Mouse (Mus musculus) spleen, adult 18-20 months (tissue): ENCODE data around the gene Atg9a.
"Not testable (repeated sequence)": the region's sequence is repeated elsewhere in the genome, so short reads cannot be mapped to it uniquely, and the experiment has no call there.

Experiments
- DNase-seq, 2 experiments: peaks; one replicate each; pipeline ENCODE4 v3.0.0; 2022; ENCODE audit warnings: mixed read lengths in 2 of 2

Gene Atg9a

DNA sequence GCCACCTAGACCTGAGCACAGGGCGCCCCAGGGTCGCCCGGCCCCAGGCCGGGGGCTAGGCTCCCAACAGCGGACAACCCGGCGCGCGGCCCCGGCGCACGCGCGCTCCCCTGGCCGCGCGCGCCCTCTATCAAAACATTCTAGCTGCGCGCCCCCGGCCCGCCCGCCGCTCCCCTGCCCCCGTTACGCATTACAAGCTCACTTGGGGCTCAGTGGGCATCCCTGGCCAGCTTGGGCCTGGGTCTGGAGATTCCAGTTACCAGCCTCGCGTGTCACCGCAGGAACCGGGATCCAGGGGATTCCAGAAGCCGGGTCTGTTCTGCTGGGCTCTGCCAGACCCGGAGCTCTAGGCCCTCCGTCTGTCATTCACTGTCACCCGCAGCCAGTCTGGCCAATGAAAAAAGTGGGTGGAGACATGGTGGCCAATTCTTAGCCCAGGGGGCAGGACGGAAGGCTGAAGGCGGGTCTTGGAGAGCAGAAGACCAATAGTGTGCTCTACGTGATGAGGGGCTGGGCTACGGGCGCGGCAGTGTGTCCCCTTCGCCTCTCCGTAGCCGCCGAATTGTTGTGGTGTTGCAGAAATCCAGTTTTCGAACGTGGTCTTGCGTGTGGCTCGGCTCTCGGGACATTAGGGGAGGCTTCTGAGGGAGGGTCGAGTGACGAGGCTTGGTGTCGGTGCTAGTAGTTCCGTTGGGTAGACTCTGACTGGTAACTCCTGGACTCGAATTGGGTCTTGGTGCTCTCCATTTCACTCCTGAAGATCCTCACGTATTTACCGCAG lies at the start of gene Atg9a, which contains the start of gene Ankzf1:
Atg9a (minus strand) TSS at position 575 of the 781 bp plus-strand sequence.
Ankzf1 (plus strand) TSS at position 530 of the 781 bp plus-strand sequence.
- peak; percentile 82 to 89 for DNase-seq

DNA sequence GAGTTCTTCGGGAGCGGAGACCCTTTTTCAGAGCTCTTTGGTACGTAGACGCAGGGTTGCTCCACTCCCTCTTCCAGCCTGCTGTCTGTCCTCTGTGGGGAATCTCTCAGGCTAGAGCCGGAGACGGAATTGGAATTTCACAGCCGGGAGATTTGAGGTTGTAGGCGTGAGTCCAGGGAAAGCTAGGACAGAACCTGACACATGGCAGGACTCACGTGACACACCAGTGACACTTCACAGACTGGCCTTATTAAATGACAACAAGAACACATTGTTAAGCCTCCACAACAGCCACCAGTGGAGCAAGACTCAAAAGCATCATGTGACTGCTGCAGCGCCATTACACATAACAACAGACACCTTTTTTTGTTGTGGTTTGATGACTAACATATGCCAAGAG lies 47.6 kb upstream of the Atg9a start:
- DNase-seq: no peak

DNA sequence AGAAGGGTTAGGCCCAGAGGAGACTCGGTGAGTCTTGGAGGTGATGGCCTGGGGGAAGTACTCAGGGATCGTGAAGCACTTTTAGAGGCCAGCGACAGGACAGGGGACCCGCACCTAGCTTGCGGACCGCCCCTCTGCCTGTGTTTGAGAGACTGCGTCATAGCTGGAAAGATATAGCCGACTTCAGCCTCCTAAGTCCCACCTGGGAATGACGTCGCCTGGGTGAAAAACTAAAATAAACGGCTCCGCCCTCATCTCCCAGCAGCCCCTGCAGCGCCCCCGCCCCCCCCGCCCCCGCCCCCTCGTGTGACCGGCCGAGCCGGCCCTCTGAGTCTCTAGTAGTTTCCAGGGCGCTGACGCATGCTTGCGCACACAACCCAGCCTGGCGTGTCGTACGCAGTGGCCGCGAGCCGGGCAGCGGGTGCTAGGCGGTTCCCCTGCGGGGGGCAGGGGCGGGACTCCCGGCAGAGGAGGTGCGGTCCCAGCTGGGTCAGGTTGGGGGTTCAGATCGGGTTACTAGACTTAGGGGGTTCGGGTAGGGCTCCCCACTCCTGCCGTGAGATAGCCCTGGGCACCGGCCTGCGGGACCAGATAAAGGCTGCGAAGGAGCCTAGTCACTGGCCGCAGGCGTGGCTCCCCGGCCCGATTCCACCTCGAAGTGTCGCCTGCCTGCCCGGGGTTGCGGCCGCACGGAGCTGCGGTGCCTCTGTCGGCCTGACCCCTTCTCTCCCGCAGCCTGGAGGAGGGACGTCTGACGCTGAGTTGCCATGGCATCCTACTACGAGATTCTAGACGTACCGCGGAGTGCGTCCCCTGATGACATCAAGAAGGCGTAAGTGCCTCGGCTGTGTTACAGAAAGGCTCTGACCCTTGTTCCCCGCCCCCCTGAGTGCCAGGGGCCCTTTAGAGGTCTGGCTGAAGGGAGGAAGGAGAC lies 44.4 kb upstream of the Atg9a start, which contains the start of gene Dnajb2:
Dnajb2 (plus strand) TSS at position 290 of the 934 bp plus-strand sequence.
- DNase-seq: peak; percentile 80 to 85

DNA sequence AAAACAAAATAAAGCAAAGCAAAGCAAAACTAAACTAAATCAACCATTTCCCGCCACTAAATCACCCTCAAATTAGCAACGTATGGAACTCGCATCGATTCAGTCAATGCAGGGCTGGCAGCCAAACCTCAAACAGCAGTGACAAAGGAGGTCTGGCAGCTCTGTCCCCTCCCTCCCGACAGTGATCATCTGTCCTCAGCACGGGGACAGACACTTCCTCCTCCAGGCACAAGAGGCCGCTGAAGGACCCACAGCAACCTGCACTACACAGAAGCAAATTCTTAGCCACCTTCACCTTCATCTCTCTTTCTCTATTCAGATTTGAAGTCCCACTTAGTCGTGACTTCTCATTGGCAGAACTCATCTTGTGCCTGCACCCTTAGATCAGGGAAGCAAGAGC lies 42.6 kb upstream of the Atg9a start:
- DNase-seq: peak; percentile 63 to 66

DNA sequence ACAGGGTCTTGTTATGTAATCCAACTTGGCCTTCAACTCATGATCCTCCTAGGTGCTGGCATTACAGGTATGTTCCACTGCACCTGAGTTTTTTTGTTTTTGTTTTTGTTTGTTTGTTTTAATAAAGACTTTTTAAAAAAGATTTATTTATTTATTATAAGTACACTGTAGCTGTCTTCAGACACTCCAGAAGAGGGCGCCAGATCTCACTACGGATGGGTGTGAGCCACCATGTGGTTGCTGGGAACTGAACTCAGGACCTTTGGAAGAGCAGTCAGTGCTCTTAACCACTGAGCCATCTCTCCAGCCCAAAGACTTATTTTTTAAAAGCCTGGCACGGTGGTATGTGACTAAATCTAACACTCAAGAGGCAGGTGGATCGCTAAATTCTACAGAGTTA lies 40.5 kb upstream of the Atg9a start:
- not testable (repeated sequence) for DNase-seq

DNA sequence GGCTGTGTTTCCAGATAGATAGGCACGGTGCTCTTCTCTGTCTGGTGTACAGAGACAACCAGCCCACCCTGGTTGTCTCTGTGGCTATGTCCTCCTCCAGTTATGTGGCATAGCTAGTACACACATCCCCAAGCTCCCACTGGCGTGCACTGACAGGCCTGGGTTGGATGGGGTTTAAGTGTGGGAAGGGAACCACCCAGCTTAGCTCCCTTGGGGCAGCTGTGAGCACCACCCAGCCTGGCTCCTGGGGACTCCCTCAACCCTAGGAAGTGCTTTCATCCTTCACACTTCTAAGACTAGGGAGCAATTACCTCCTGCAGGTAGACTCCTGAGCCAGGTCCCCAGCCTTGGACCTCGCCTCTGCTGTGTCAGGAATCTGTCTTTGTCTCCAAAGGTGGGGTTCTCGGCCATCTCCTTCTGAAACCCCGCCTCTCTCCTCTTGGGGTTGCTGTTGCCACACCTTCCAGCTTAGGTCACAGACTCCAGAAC lies 39.7 kb upstream of the Atg9a start, which contains the start of gene A630095N17Rik:
A630095N17Rik (minus strand) TSS at position 439 of the 489 bp plus-strand sequence.
- DNase-seq: no peak

DNA sequence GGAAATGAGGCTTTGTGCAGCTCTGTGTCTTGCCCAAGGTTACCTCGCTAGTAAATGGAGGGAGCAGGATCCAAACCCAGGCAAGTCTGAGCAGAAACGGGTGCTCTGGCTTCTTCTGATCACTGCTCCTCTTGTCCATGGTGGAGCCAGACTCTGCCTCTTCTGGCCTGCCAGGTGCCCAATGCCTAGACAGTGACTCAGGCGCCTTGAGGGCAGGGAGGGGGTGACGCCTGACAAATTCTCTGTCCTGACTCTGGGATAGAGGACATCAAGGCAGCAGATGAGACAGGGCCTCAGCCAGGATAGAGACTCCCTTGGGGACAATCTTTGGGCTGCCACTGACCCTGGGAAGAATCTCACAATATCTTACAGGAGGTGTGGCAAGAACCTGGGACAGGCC lies 39.2 kb upstream of the Atg9a start:
- DNase-seq: no peak

DNA sequence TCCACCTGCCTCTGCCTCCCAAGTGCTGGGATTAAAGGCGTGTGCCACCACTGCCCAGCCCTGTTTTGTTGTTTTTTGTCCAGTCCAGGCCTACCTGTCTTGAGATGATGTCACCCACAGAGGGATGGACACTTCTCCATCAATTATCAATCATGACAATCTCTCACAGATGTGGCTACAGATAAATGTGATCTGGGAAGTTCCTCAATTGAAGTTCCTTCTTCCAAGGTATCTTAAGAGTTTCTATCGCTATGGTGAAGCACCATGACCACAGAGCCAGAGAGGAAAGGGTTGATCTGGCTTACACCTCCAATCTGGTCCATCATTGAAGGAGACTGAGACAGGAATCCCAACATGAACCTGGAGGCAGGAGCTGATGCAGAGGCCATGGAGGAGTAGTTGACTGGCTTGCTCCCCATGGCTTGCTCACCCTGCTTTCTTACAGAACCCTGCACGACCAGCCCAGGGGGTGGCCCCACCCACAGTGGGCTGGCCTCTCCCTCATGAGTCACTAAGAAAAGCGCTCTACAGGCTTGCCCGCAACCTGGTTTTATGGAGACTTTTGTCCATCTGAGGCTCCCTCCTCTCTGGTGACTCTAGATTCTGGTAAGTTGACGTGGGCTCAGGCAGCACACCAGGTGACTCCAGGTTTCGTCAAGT lies 38.5 kb upstream of the Atg9a start:
- DNase-seq: no peak

DNA sequence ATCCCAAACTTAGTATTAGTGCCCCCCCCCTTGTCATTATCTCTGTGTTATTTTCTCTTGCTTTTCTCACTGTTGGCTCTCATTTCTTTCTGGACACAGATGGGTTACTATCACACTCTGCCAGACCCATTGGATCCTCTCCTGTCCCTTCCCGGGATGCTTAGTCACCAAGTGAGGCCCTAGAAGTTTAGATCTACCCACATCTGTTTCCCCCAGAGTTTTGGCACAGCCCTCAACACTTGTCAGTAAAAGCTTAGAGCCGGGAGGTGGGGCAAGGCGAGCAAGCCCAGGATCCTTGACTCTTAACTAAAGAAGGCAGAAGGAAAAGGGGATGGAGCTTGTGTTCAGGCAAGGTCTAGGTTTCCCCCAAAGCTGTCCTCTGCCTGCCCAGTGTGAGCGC lies 37.2 kb upstream of the Atg9a start:
- DNase-seq: no peak

DNA sequence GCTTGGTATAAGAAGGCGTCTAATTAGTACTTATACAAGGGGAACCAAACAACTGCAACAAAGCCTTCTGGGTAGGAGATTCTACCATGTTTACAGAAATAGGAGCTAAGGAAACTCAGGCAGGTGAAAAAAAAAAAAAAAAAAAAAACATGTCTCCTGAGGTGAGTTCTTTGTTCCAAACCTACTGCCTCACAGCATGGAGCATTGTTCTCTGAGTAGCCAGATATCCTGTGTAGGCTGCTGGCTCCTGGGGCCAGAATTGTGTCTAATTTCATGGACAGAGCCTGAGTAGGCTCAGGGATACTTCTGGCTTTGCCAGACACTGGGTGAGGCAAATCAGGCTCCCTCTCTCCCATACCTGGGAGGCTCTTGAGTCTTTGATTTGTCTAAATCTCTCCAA lies 35.7 kb upstream of the Atg9a start:
- no peak for DNase-seq

DNA sequence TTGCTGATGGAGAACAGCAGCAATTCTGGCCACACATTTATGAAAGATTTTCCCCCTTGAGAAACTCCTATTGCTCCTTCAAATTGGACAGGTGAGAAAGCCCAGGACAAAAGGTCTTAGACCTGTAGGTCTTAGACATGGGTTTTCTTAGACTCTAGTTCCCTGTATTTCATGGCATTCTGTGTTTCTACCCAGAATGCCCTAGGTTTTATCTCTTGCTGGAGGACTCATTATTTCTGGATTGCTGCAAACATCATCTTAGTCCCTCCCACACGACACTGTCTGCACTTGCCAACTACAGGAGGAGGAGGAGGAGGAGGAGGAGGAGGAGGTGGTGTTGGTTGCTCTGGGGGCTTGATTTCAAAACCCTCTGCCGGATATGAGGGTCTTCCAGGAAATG lies 34.1 kb upstream of the Atg9a start:
- no peak for DNase-seq

DNA sequence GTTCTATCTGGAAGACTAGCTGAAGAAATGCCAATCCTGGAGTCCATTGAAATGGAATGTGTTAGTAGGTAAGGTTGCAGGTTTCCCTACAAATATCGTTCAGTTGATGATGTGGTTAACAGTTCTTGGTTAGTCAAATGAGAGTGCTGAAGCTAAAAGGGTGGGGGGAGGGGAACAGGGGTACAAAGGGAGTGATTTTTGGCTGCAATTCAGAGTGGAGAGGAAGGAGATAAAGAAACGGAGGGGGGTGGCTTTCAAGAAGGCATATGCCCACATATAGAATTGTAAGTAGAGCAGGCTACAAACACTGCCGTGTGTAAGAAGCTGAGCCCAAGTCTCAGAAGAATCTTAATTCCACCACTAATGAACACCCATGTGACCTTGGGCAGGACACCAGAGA lies 33.5 kb upstream of the Atg9a start:
- DNase-seq: no peak

DNA sequence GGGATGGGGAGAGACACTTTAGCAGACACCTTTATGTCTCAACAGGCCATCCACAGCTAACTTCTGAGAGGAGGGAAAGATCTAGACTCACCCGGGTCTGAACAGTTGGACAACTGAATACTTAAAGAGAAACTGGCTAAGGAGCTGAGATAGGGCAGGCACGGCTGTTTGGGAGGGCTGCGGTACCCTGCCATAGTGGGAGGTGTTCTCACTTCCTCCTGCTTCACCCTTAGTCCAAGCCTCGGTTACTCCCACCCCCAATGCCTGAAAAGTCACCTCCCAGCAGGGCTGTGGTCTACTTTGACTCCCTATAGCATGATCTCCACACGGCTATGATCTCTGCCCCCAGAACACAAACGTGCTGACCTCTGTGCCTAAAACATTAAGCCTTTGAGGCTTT lies 31.5 kb upstream of the Atg9a start:
- no peak for DNase-seq

DNA sequence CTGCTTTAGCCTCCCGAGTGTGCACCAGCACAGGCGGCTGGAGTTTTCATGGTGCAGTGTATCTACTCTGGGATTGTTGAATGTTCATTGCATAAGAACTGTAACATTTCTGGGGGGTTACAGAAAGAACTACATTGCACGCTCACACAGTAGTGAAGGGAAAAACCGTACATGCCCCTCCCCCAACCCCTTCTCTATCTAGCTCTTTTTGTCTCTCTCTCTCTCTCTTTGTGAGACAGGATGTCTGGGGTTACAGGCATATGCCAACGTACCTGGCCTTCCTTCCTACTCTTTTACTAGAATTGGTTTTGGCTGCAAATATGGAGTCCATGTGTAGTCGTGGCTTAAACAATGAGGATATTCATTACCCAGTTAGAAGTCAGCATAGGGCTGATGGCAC lies 30.9 kb upstream of the Atg9a start:
- DNase-seq: no peak

DNA sequence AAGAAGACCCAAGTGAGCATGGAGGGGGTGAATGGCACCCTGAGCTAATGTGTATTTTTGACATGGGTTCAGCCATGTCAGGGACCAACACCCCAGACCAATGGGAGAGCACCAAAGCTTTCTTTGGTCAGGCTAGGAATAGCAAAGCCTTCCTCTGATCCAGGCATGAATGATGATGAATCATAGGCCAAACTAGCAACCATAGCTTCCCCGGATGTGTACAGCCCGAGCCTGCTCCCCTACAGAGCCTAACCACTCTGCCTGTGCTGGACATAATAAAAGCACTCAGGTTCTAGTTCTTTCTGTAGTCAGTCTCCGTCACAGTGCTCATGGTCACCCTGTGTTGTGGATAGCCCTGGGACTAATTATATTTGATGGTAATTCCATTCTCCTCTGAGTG lies 29.5 kb upstream of the Atg9a start:
- no peak for DNase-seq

DNA sequence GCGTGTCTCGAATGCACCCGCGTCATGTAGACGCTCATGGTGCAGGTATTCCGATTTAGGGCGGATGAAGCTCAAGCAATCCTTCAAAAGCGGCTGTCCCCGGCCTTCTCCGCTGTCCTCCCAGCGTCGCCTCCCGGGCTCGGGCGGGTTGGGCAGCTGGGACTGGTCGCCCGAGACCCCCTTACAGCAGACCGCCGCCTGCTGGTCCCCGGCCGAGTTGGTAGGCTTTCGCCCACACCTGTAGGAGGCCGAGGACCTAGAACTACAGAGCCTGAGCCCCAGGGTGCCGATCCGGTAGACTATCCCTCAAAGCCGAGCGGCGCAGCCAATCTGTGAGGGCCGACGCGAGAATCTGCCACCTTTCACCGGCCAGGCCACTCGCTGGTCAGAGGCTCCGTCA lies 27.5 kb upstream of the Atg9a start, which contains the start of gene Tuba4a:
Tuba4a (minus strand) TSS at position 335 of the 400 bp plus-strand sequence.
- DNase-seq: no peak

DNA sequence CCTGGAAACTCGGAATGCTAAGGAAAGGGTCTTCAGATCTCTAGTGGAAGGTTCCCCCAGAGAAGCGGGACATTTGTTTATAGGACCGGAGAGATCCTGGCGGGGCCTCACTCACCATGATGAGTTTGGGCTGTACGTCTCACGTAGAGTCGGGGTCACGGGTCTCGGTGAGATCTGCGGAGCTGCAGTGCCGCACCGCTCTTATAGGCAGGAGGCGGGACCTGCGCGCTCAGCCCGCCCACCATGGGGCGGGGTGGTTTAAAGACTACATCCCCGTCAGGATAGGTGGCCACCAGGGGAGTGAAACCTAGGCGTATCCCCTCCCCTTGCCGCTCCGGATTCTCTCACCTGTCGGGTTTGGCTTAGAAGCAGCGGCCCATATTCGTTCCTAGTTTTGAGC lies 27.1 kb upstream of the Atg9a start:
- DNase-seq: peak; percentile 93 to 98

DNA sequence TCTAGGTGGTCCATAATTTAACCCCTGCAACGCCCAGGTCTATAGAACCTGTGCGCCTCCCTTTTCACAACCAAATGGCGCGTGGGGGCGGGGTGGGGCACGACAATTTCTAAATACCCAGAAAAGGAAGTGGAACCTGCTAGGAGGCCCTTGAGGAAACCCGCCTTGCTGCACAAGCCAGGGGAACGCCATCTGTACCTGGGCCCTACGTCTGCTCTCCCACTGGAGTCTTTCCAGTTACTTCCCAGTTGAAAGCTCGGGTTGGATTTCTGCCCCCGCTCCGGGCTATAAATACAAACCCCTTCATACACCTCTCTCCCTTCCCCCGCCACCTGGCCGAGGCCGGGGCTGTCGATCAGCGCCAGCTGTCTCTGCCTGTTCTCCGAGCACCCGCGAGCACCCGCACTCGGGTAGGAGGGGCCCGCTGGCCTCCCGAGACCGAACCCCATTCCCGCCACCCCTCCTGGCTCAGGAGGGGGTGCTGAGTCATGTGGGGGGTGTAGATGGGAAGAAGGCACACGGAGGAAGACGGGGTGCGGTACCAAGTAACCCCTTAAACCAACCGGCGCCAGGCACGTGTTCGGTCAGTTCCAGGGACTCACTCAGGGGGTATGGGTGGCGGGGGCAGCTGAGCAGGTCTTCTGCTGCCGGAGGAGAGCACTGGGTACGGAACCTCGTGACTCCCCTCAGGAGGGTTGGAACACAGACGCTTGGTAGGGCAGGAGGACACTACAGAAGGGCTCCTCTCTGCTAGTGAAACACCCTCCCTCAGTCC lies 26.4 kb upstream of the Atg9a start:
- peak; percentile 56 to 72 for DNase-seq

DNA sequence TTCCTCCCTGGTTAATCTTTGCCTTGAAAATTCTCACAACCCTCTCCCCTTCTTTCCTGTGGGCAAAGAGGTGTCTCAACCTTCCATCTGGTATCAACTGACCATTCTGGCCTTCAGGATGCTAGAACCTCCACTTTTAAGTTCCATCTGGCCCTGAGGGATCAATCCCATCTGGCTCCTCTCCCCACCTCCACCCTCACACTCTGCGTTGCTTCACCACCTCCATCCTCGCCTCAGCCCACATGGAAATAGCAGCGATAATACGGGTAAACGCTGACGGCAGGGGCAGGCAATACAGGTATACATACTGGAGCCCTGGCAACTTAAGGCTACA lies 25.9 kb upstream of the Atg9a start:
- DNase-seq: no peak

DNA sequence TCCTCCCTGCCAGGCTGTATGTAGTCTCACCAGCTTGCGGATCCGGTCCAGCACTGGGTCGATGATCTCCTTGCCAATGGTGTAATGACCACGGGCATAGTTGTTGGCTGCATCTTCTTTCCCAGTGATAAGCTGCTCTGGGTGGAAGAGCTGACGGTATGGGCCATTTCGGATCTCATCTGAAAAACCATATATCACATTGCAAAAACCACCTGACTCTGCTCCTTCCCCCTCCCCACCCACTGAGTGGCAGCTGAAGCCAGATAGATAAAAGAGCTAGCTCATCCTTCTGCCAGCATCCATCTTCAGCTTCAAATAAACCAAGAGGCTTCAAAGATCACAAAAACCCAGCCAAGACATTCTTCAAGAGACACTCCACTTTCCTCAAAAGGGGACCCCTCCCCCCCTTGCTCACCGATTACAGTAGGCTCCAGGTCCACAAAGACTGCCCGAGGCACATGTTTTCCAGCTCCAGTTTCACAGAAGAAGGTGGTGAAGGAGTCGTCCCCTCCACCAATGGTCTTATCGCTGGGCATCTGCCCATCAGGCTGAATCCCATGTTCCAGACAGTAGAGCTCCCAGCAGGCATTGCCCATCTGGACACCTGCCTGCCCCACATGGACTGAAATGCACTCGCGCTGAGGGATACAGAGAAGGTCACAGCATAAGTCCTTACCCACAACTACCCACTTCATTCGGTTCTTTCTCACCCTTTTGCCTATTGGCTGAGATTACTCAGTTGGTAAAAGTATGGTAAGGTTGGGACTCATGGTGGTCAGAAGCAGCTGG lies 25.0 kb upstream of the Atg9a start:
- DNase-seq: no peak

DNA sequence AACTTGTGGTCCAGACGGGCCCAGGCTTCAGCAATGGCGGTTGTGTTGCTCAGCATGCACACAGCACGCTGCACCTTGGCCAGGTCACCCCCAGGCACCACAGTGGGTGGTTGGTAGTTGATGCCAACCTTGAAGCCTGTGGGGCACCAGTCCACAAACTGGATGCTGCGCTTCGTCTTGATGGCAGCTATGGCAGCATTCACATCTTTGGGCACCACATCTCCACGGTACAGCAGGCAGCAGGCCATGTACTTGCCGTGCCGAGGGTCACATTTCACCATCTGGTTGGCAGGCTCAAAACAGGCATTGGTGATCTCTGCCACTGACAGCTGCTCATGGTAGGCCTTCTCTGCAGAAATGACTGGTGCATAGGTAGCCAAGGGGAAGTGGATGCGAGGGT lies 23.8 kb upstream of the Atg9a start:
- DNase-seq: no peak
